Mouse (Mus musculus): ENCODE measurements around the gene Armh2.

The Armh2 gene
- long read RNA-seq, experiment 1, result 0 reads
- long read RNA-seq, experiment 2, result 0 reads

DNA sequence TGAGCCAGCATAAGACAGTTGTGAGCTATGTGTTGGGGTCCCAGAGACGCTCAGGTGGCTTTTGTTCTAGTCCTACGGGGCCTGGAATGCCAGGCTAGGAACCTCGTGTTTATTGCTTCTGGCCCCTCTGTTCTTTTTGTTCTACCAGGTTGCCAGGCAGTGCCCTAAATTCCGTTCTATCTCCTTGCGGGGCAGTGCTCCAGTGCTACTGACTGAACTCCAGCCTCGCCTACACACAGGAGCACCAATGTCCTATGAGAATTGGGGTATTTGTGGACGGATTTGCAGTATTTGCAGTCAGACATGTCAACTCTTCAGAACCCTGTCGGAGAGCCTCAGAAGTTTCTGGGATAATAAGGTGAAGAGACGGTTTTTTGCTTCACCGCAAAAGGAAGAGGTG, at the start of gene Armh2:
Armh2 (plus strand) TSS at position 205 of the 400 bp plus-strand sequence.
- intact Hi-C loops (cut with DNase I), result no loop called here

DNA sequence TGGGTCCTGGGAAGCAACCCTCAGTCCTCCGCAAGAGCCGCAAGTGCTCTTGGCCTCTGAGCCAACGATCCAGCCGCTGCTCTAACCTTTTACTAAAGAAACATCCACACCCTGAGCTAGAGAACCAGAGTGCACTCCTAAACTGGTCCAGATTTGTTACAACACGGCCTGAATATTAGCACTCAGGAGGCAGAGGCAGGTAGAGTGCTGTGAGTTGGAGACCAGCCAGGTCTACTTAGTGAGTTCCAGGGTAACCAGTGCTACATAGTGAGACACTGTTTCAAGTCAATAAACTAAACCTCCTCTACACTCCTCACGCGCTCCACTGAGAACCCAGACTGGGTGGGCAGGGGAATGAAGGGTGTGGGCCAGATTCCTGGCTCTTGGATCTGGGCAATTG, 47.7 kb upstream of the Armh2 start:
- intact Hi-C loops (cut with DNase I), result no loop called here

GRCm38 (mm10) chr13:24698746-24699145, 42.3 kb upstream of the Armh2 start:
- intact Hi-C loops (cut with DNase I), result no loop called here

DNA sequence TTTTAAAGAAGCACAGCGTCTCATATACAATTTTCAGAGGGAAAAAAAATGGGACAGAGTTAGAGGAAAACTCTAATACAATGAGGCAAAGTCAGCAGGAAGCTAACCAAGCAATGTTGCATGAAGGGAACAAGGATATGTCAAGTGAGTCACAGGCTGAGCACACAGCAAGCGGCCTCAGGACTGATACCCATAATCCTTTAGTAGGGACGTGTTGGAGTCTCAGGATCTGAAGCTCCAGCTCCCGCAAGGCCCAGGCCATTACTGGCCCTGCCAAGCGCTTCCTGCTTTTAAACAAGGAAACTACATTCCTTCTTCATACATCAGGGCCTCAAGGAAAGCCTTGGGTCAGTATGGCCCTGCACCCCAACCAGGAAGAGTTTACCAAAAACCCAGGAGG, 38.9 kb upstream of the Armh2 start:
- intact Hi-C loops (cut with DNase I), result no loop called here

DNA sequence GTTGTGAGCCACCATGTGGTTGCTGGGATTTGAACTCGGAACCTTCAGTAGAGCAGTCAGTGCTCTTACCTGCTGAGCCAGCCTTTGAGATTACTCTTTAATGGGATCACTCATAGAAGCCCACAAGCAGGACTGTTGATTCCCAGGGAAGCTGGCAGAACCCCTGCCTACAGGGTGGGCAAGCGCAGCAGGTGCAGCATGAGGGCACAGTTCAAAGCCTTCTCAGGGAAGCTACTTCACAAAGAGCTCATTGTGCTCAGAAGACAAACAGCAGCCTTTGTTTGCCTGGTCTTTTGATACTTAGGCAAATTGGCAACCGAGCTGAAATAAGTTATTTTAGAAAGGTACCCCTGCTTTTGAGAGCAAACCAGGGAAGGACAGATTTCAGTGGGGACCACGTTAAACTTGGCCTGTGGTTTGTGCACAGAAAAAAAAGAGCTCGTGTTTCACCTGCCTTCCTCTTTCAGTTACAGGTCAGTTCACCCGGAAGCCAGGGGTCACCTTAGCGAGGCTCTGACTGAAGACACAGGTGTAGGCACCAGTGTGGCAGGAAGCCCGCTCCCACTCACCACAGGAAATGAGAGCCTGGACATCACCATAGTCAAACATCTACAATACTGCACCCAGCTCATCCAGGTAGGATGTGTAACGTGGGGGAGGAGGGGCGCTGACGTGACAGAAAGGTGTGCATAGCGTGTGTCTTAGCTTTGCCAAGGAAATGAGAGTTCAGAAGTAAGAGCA, 31.2 kb upstream of the Armh2 start:
- intact Hi-C loops (cut with DNase I), result no loop called here

- intact Hi-C loops (cut with DNase I), result no loop called here
These were observed 30.1 kb upstream of the Armh2 start for GRCm38 (mm10) chr13:24710968-24711367.

DNA sequence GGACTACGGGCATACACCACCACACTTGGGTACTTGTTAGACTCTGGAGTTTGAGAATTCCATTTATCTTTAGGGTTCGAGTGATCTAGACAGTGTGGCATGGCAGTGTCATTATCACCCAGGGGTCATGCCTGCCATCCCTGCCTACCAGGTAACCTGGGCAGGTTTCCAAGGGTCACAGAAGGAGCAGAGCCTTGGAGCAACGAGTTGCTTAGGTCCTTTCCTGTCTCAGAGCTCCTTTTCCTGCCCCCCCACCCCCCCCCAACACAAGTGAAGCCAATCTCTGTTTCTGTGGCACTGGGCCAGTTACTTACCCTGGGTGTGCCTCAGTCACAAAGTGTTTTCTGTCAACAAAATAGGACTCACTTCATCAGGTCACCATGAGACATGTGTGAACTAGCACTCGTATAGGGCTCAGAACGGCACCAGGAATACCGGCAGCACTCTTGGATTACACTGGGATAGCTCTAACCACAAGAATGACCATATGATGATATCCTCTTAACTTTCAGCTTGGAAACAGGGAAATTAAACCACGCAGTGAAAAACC, 28.4 kb upstream of the Armh2 start:
- intact Hi-C loops (cut with DNase I), result no loop called here

DNA sequence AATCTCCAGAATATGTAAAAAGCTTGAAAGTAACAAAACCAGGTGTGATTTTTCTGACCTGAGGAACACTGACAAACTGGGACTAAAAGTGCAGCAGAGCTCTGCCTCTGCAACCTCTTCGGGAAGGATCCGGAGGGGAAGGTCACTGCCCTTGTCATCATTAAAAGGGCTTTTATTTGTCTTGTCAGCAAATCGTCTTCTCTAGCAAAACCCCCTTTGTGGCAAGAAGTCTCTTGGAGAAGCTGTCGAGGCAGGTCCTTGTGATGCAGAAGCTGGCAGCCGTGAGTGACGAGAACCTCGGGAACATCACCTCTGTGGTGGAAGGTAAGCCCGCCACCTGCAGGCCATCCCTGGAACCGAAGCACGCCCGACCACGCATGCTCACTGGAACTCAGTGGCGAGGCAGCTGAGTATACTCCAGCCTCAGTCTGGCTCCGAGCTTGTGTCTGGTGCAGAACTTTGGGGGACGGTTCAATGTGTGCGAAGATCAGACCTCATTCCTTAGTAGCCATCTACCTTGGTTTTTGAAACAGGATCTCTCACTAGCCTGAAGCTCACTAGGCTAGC, 27.5 kb upstream of the Armh2 start:
- intact Hi-C loops (cut with DNase I), result no loop called here

- intact Hi-C loops (cut with DNase I), result no loop called here
These were observed 26.6 kb upstream of the Armh2 start for GRCm38 (mm10) chr13:24714360-24714885.

- intact Hi-C loops (cut with DNase I), result no loop called here
These were observed 25.4 kb upstream of the Armh2 start for GRCm38 (mm10) chr13:24715601-24716000.

DNA sequence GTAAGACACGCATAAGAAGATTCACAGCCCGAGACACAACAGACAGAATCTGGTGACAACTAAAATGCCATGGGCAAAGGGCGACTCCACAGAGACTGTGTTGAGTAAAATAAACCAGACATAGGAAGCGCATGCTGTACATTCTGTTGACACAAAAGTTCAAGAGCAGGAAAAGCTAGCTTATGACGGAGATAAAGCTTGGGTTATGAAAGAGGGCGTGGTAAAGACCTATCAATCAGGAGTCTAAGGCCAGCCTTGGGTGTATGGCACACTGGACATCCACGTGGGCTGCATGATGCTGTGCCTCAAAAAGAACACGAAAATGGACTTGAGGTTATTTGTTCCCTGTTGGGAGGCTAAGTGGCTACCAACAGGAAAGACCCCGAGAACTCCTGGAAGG, 24.6 kb upstream of the Armh2 start:
- intact Hi-C loops (cut with DNase I), result no loop called here

- intact Hi-C loops (cut with DNase I), result no loop called here
These were observed 23.4 kb upstream of the Armh2 start for GRCm38 (mm10) chr13:24717677-24718076.

GRCm38 (mm10) chr13:24721502-24721901, 19.5 kb upstream of the Armh2 start:
- intact Hi-C loops (cut with DNase I), result no loop called here

DNA sequence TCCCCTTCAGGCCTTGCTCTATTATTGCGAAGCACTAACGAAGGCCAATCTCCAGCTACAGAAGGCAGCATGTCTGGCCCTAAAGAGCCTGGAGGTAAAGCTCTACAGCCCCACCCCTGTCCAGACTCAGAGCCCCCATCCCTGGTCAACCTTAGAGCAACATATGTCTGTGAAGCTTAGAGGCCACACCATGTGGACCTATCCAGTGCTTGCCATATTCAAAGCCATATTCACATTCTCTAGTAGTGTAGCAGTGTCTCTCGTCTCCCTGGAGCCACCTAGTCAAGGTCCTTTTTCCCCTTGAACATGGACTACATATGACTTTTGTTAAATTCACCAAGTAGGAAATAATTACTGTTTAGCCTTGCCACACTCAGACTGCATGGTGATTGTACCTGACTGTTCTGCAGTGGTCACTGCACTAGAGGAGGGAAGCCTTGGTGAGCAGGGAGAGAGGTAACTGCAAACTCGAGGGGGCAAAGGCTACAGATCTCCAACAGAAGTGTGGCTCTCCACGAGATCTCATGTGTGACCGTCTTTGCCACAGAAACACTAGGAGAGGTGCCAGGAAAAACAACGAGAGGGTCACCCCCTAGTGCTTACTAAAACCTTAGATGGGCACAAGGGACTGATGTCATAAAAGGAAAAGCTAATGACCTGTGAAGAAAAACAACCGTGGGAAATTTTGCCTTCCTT, 17.2 kb upstream of the Armh2 start:
- intact Hi-C loops (cut with DNase I), result no loop called here

- intact Hi-C loops (cut with DNase I), result no loop called here
These were observed 16.7 kb upstream of the Armh2 start for GRCm38 (mm10) chr13:24724395-24724759.

- intact Hi-C loops (cut with DNase I), result no loop called here
These were observed 11.9 kb upstream of the Armh2 start for GRCm38 (mm10) chr13:24729128-24729527.

GRCm38 (mm10) chr13:24734502-24734901, 6.5 kb upstream of the Armh2 start:
- intact Hi-C loops (cut with DNase I), result no loop called here

DNA sequence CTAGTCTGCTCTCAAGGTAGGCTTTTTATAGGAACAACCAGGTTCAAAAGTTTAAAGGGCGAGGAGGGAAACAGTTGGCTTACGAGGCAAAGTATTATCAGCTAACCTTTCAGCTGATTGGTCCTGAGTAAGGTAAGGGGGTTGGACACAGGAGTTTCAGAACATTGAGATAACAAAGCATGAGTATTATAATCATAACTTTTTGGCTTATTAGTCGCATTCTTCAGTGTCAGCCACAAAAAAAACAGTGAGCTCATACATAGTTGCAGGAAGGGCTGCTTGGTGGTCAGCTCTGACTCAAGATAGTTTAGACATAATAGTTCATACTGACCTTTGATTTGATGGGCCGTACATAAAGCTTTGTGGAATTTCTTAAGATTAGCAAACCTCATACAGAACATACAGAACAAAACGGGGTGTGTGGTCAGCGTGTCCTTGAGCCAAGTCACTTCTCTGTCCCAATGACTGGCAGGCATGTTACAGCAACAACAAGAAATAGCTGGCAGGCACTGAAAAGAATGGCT, 5.4 kb upstream of the Armh2 start:
- intact Hi-C loops (cut with DNase I), result no loop called here

GRCm38 (mm10) chr13:24747823-24748222, 6.8 kb downstream of the Armh2 start:
- intact Hi-C loops (cut with DNase I), result no loop called here

GRCm38 (mm10) chr13:24750807-24751206, 9.8 kb downstream of the Armh2 start:
- intact Hi-C loops (cut with DNase I), result no loop called here

DNA sequence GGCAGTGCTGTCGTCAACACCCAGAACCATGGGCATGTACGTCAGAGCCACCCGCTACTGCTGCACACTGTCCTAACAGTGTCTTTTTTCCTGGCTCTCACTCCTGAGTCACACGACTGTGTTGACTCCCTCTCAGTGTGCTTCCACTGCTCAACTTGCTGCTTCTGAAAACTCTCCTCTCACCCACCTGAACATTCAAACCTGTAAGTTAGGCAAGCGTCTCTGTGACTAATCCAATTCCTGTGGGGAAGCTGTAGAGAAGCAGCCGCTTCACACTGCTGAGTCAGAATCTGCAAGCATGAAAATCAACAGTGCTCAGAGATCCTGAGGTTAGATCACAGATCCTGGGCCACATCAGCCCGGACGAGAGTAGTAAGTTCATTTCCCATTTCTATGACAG, 10.4 kb downstream of the Armh2 start:
- intact Hi-C loops (cut with DNase I), result no loop called here

DNA sequence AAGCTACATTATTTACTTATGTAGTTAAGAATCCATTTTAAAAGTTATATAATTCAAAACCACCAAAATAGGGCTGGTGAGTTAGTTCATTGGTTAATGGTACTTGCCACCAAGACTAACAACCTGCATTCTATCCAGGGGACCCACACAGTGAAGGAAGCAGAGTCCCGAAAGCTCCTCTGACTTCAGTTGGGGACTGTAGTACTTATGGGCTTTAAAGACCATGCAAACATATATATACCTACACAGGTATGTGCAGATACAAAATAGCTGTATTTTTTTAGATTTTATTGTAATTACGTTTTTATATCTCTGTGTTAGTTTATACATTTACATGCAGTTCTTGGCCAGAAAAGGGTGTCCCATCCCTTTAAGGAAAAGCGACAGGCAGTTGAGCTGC, 15.7 kb downstream of the Armh2 start:
- intact Hi-C loops (cut with DNase I), result no loop called here
